Mouse (Mus musculus) inflammation-experienced regulatory T-cells, adult 6 months (primary cell): ENCODE results near the gene Hist1h2bf. TPM values are rescaled to one million over a fixed set of nuclear protein-coding genes. Genes with fewer than 3 reads are reported as not detected.
A peak's percentile ranks its signal among the peaks of the same experiment; 100 is the strongest.
"Not testable (repeated sequence)": the region's sequence is repeated elsewhere in the genome, so short reads cannot be mapped to it uniquely, and the experiment has no call there.

Experiments
- ATAC-seq: one replicate; pipeline ENCODE4 v1.8.0; 2017
- polyA plus RNA-seq, 3 experiments: library from polyadenylated mRNA; unstranded; fragments of 100-300 nt; shearing (Covaris generic); gene quantifications; one replicate each; pipeline ENCODE4 v1.2.1; 2017

Hist1h2bf gene
- polyA plus RNA-seq, 3 experiments from 2014 or later = not detected

- peak; percentile 89 for ATAC-seq
These were observed 2.9 kb downstream of the Hist1h2bf start, which contains the start of the genes Hist1h2ae and Hist1h2bg for GRCm38 (mm10) chr13:23571022-23571503. TSS of gene Hist1h2ae (minus strand) at chr13:23571220. TSS of gene Hist1h2bg (plus strand) at chr13:23571396.

- ATAC-seq = peak; percentile 12
These were observed 3.6 kb downstream of the Hist1h2bf start for GRCm38 (mm10) chr13:23570261-23571021.

GRCm38 (mm10) chr13:23564482-23564881 is 9.5 kb downstream of the Hist1h2bf start:
- no peak for ATAC-seq

- peak; percentile 12 for ATAC-seq
These were observed 11.1 kb downstream of the Hist1h2bf start for GRCm38 (mm10) chr13:23562699-23563462.

GRCm38 (mm10) chr13:23561883-23562659 is 11.9 kb downstream of the Hist1h2bf start, which contains the start of gene Hist1h3e:
TSS of gene Hist1h3e (minus strand) at chr13:23562369.
- peak; percentile 96 for ATAC-seq

- peak; percentile 2 for ATAC-seq
These were observed 12.5 kb downstream of the Hist1h2bf start for GRCm38 (mm10) chr13:23561531-23561882.

GRCm38 (mm10) chr13:23560699-23561098 is 13.3 kb downstream of the Hist1h2bf start:
- ATAC-seq = not testable (repeated sequence)

- ATAC-seq = no peak
These were observed 17.1 kb downstream of the Hist1h2bf start for GRCm38 (mm10) chr13:23556906-23557305.

GRCm38 (mm10) chr13:23555839-23556416 is 18.1 kb downstream of the Hist1h2bf start:
- ATAC-seq = peak; percentile 67

GRCm38 (mm10) chr13:23554925-23555838 is 18.8 kb downstream of the Hist1h2bf start:
- peak; percentile 66 for ATAC-seq

GRCm38 (mm10) chr13:23554393-23554792 is 19.6 kb downstream of the Hist1h2bf start:
- no peak for ATAC-seq

- no peak for ATAC-seq
These were observed 21.0 kb downstream of the Hist1h2bf start, which contains the start of gene Hist1h1d for GRCm38 (mm10) chr13:23552962-23553361. TSS of gene Hist1h1d (plus strand) at chr13:23553262.

GRCm38 (mm10) chr13:23551931-23552914 is 21.8 kb downstream of the Hist1h2bf start:
- no peak for ATAC-seq

GRCm38 (mm10) chr13:23551146-23551834 is 22.7 kb downstream of the Hist1h2bf start, which contains the start of gene Hist1h4f:
TSS of gene Hist1h4f (minus strand) at chr13:23551648.
- ATAC-seq = peak; percentile 73

- no peak for ATAC-seq
These were observed 23.2 kb downstream of the Hist1h2bf start for GRCm38 (mm10) chr13:23550761-23551145.

- no peak for ATAC-seq
These were observed 27.3 kb downstream of the Hist1h2bf start for GRCm38 (mm10) chr13:23546694-23547093.

GRCm38 (mm10) chr13:23544787-23545120 is 29.2 kb downstream of the Hist1h2bf start:
- ATAC-seq = peak; percentile 2

GRCm38 (mm10) chr13:23543965-23544786 is 29.8 kb downstream of the Hist1h2bf start, which contains the start of gene Hist1h3f:
TSS of gene Hist1h3f (plus strand) at chr13:23544052.
- peak; percentile 83 for ATAC-seq
